Mouse (Mus musculus): ENCODE data around the gene Sbk1. TPM values are rescaled to one million over a fixed set of nuclear protein-coding genes. Genes with fewer than 3 reads are reported as not detected.
A peak's percentile ranks its signal among the peaks of the same experiment; 100 is the strongest.
"Not testable (repeated sequence)": the region's sequence is repeated elsewhere in the genome, so short reads cannot be mapped to it uniquely, and the experiment has no call there.

The Sbk1 gene
- polyA plus RNA-seq, 1 experiment, result 14.2 TPM

DNA sequence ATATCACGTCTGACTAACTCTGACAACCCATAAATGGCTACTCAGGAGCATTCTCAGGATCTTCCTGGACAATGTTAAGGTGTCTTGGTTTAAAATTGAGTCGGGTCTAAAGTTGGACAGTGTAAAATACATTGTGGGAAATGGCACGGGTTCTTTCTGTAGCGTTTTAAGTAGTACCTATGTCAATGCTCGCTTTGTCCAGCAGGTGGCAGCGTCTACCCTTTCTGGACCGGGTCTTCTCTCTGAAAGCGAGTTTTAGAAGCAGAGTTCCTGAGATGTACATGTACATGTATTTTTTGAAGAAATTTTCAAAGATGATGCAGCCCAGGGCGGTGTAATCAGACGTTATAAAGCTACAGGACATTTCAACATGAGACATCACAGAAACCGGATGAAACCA, 51.3 kb downstream of the Sbk1 start:
- WGBS, result 8% methylated on average over 11 of the region's 11 CpGs
- H3K4me1 ChIP-seq (ENCODE audit: control insufficient read depth, insufficient read depth, low read length), result no peaks in the 10 kb centered on the region
- H3K4me3 ChIP-seq (replicated peaks; ENCODE audit: extremely low read depth, low read depth, low read length), result no peak overlapping the region
- DNase-seq, result peak; percentile 76
- peak; percentile 86 for TF ChIP-seq CTCF (IDR thresholded peaks at IDR 0.05; ENCODE audit: insufficient read depth, low read length)
- no peak for TF ChIP-seq POLR2A (IDR thresholded peaks at IDR 0.05; ENCODE audit: borderline replicate concordance, extremely low read depth, low read depth, low read length)

DNA sequence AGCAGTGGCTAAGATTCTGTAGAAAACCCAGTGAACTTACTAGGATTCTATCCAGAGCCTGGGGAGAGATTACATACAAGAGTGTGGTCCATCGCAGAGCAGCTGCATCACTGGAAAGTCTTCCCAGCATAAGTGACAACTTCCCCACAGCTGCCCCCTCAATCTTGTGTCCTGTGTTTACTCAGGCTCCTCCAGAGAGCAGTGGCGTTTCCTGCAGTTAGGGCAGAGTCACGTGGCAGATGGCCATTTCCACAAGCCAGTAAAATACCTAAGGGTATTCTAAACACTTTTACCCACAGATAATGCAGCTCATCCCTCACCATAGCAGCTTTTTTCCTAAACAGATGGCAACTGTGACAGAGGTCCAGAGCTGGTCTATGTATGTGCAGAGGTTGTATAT, 52.4 kb downstream of the Sbk1 start:
- 10% methylated on average over 3 of the region's 3 CpGs for WGBS

DNA sequence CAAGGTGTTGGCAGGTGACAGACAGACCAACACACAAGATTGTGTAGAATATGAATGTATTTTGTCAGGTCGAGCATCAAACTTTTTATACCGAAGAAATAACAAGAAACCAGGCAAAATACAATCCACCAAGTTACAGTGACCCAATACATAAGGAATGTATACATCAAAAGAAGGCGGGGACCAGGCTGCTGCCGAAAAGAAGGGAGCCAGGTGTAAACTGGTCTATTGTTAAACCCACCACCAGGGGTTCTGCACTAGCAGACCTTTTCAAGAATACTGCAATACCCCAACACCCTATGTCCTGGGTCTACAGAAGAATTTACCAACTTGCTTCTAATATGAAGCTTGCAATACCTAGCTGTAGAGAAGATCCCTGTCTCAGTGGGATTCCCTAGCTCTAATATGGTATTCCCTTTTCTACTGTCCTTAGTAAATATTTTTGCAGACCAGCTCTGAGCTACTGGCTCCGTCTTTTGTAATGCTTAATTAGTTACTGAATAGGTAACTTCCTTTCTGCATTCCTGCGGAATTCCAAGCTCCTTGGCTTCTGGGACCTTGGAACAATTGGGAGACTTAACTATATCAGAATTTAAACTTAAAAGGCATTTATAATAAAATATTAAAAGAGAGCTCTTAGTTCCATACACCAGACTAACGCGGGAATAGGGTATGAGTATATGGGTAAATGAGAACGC, 53.3 kb downstream of the Sbk1 start:
- 18% methylated on average over 9 of the region's 9 CpGs for WGBS
- DNase-seq; H3K4me1 ChIP-seq (ENCODE audit: control insufficient read depth, insufficient read depth, low read length); H3K4me3 ChIP-seq (replicated peaks; ENCODE audit: extremely low read depth, low read depth, low read length): not testable (repeated sequence)

More for the DNA sequence above, 52.4 kb downstream of the Sbk1 start:
- TF ChIP-seq POLR2A (IDR thresholded peaks at IDR 0.05; ENCODE audit: borderline replicate concordance, extremely low read depth, low read depth, low read length), result no peak
- TF ChIP-seq CTCF (IDR thresholded peaks at IDR 0.05; ENCODE audit: insufficient read depth, low read length), result no peak
- no peak for DNase-seq
- no peak overlapping the region for H3K4me3 ChIP-seq (replicated peaks; ENCODE audit: extremely low read depth, low read depth, low read length)
- H3K4me1 ChIP-seq (ENCODE audit: control insufficient read depth, insufficient read depth, low read length), result no peaks in the 10 kb centered on the region

DNA sequence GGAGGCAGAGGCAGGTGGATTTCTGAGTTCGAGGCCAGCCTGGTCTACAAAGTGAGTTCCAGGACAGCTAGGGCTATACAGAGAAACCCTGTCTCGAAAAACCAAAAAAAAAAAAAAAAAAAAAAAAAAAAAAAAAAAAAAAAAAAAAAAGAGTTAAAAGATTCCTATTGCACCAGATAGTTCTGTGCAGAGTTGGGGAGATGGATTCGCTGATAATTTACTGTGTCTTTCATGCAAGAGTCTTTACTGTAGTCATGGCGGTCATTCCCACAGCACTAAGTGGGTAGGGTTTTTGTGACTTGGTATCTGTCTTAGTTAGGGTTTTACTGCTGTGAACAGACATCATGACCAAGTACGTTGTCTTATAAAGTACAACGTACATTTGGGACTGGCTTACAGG, 56.4 kb downstream of the Sbk1 start:
- WGBS, result 83% methylated on average over 5 of the region's 6 CpGs
- not testable (repeated sequence) for H3K4me1 ChIP-seq (ENCODE audit: control insufficient read depth, insufficient read depth, low read length); DNase-seq; H3K4me3 ChIP-seq (replicated peaks; ENCODE audit: extremely low read depth, low read depth, low read length)

DNA sequence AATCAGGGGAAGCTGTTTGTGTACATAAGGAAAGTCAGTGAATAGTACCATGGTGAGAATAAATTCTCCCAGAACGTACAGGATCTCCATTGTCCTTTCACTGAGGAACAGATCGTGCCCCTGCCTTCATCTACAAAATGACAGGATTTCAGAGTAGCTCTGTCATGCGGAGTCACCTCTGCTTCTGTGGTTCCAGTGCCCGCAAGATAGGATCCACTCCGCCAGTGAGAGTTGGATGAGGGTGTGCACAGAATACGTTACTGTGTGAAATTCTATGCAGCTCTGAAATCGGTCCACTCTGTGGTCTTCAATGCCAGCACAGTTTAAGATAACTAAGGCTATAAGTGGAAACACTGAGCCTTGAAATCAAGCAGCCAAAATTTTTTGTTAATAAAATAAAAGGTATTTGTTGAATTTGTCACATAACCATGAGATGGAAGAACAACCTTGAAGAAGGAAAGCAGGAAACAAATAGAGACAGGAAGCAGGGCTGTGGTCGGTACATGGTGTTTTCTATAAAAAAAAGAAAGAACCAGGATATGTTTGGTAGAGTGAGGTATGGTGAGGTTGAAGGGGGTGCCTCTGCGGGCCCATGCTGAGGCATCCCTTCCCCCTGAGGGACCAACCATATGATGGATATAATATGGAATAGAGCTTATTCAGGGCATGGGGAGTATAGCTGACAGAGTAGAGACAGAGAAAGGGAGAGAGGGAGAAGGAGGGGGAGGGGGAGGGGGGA, 57.7 kb downstream of the Sbk1 start:
- 60% methylated on average over 9 of the region's 9 CpGs for WGBS
- H3K4me3 ChIP-seq (replicated peaks; ENCODE audit: extremely low read depth, low read depth, low read length), result no peak overlapping the region
- no peak for DNase-seq
- no peaks in the 10 kb centered on the region for H3K4me1 ChIP-seq (ENCODE audit: control insufficient read depth, insufficient read depth, low read length)
- TF ChIP-seq CTCF (IDR thresholded peaks at IDR 0.05; ENCODE audit: insufficient read depth, low read length), result no peak
- no peak for TF ChIP-seq POLR2A (IDR thresholded peaks at IDR 0.05; ENCODE audit: borderline replicate concordance, extremely low read depth, low read depth, low read length)

DNA sequence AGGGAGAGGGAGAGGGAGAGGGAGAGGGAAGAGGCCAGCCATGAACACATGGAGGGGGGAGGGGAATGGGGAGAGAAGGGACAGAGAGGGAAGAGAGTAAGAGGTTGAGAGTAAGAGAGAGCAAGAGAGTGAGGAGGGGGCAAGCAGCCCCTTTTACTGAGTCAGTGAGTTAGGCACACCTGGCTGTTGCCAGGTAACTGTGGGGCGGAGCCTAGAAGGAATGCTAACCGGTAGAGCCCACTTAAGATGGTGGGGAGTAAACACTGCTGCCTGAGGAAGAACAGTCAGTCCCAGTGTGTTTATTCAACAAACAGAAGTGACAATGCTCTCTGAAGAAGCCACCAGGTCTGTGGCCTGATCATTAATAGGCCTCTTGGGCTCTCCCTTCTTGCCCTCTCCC, 58.3 kb downstream of the Sbk1 start:
- no peak overlapping the region for H3K4me3 ChIP-seq (replicated peaks; ENCODE audit: extremely low read depth, low read depth, low read length)
- TF ChIP-seq CTCF (IDR thresholded peaks at IDR 0.05; ENCODE audit: insufficient read depth, low read length) (no peak), POLR2A (IDR thresholded peaks at IDR 0.05; ENCODE audit: borderline replicate concordance, extremely low read depth, low read depth, low read length) (no peak)
- WGBS, result 37% methylated on average over 2 of the region's 2 CpGs

DNA sequence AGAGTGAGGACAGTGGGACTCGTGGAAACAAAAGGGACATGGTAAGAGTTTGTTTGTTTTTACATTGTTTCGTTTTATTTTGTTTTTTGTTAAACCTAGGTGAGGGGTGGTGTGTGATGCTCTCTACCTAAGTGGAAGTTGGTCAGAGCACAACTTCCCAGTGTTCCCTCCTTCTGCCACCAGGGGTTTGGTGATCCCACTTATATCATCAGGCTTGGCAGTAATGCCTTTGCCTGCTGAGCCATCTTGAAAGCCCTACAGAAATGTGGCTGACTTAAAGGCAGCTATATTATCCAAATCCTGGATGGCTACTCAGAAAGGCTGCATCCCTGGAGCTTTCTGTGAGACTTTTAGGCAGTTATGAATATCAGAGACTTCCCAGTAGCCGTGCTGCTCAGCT, 60.3 kb downstream of the Sbk1 start:
- WGBS, result 46% methylated on average over 3 of the region's 3 CpGs
- Histone ChIP-seq H3K4me1 (ENCODE audit: control insufficient read depth, insufficient read depth, low read length) (no peaks in the 10 kb centered on the region), H3K4me3 (replicated peaks; ENCODE audit: extremely low read depth, low read depth, low read length) (no peak overlapping the region)
- DNase-seq, result no peak
- TF ChIP-seq POLR2A (IDR thresholded peaks at IDR 0.05; ENCODE audit: borderline replicate concordance, extremely low read depth, low read depth, low read length) (no peak), CTCF (IDR thresholded peaks at IDR 0.05; ENCODE audit: insufficient read depth, low read length) (no peak)

More for the DNA sequence above, 58.3 kb downstream of the Sbk1 start:
- peak; percentile 25 for DNase-seq
- no peaks in the 10 kb centered on the region for H3K4me1 ChIP-seq (ENCODE audit: control insufficient read depth, insufficient read depth, low read length)

DNA sequence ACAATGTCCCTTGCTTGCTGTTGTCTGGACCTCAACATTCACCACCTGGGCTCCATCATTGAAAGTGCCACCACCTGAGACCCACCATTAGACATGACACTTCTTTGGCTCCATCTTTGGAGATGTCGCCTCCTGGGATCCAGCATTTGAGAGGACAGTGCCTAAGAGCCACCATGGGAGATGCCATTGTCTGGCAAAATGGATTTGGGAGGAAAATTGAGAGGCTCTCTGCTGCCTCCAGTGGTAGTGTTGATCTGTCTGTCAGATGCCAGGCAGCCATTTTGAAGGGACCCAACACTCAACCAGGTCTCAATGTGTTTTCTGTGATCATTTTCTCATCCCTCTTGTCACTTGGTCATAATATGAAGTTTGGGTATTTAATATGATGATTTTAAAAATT, 63.1 kb downstream of the Sbk1 start:
- 85% methylated on average over 1 of the region's 1 CpGs for WGBS
- Histone ChIP-seq H3K4me3 (replicated peaks; ENCODE audit: extremely low read depth, low read depth, low read length) (no peak overlapping the region), H3K4me1 (ENCODE audit: control insufficient read depth, insufficient read depth, low read length) (no peaks in the 10 kb centered on the region)
- DNase-seq, result no peak
- TF ChIP-seq POLR2A (IDR thresholded peaks at IDR 0.05; ENCODE audit: borderline replicate concordance, extremely low read depth, low read depth, low read length) (no peak), CTCF (IDR thresholded peaks at IDR 0.05; ENCODE audit: insufficient read depth, low read length) (peak; percentile 26; the same call in 1 of the 2 replicates)

DNA sequence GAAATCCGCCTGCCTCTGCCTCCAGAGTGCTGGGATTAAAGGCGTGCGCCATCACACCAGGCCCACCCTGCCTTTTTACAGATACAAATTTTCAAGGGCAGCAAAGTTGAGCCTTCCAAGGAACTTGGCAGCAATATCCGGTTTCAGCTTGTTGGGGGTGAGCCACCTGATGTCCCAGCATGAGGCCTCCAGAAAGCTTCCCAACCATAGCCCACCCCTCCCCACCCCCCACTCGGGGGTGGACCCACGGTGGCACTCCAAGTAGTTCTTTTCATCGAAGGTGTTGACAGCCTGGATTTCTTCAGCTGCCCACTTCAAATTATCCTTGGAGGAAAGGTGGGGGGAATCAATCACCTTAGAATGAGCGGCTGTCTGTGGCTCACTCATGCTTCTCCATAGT, 66.5 kb downstream of the Sbk1 start:
- Histone ChIP-seq H3K4me1 (ENCODE audit: control insufficient read depth, insufficient read depth, low read length) (no peaks in the 10 kb centered on the region), H3K4me3 (replicated peaks; ENCODE audit: extremely low read depth, low read depth, low read length) (no peak overlapping the region)
- DNase-seq, result no peak
- WGBS, result 79% methylated on average over 8 of the region's 8 CpGs
- TF ChIP-seq CTCF (IDR thresholded peaks at IDR 0.05; ENCODE audit: insufficient read depth, low read length) (no peak), POLR2A (IDR thresholded peaks at IDR 0.05; ENCODE audit: borderline replicate concordance, extremely low read depth, low read depth, low read length) (no peak)

DNA sequence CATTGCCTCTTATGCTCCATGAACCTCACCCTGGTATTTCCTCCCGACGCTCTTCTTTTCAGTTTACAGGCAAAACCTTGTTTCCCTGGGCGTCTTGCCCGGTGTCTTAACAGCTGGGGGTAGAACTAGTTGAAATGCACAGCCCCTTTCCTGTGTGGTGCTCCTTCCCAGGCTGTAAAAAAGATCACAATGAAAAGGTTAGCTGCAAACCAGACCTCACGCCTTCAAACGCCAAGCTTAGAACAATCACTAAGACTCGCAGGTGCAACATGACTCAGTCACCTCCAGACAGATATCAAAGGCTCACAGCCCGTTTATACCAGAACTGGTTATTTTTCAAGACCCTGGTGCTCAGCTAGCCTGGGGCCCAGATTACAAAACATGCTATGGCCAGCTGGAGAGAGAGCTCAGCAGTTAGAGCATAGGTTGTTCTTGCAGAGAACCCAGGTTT, 67.1 kb downstream of the Sbk1 start:
- no peak for DNase-seq
- WGBS, result 66% methylated on average over 8 of the region's 8 CpGs
- Histone ChIP-seq H3K4me1 (ENCODE audit: control insufficient read depth, insufficient read depth, low read length) (no peaks in the 10 kb centered on the region), H3K4me3 (replicated peaks; ENCODE audit: extremely low read depth, low read depth, low read length) (no peak overlapping the region)
- TF ChIP-seq POLR2A (IDR thresholded peaks at IDR 0.05; ENCODE audit: borderline replicate concordance, extremely low read depth, low read depth, low read length) (no peak), CTCF (IDR thresholded peaks at IDR 0.05; ENCODE audit: insufficient read depth, low read length) (no peak)

Measured in lung, adult 2 months (tissue).